Mouse (Mus musculus): ENCODE measurements at regions not wholly inside any gene's neighbourhood (a gene's known extent, or its start where the extent isn't known, plus 50 kb on each side); places are given as distances from the start of the nearest gene placed in this dataset.
A peak's percentile ranks its signal among the peaks of the same experiment; 100 is the strongest.
"Not testable (repeated sequence)": the region's sequence is repeated elsewhere in the genome, so short reads cannot be mapped to it uniquely, and the experiment has no call there.

GRCm38 (mm10) chr13:13888847-13889246 is 65.4 kb upstream of the B3galnt2 start:
- not testable (repeated sequence) for DNase-seq (ENCODE audit: extremely low read depth, low read depth, low spot score)

DNA sequence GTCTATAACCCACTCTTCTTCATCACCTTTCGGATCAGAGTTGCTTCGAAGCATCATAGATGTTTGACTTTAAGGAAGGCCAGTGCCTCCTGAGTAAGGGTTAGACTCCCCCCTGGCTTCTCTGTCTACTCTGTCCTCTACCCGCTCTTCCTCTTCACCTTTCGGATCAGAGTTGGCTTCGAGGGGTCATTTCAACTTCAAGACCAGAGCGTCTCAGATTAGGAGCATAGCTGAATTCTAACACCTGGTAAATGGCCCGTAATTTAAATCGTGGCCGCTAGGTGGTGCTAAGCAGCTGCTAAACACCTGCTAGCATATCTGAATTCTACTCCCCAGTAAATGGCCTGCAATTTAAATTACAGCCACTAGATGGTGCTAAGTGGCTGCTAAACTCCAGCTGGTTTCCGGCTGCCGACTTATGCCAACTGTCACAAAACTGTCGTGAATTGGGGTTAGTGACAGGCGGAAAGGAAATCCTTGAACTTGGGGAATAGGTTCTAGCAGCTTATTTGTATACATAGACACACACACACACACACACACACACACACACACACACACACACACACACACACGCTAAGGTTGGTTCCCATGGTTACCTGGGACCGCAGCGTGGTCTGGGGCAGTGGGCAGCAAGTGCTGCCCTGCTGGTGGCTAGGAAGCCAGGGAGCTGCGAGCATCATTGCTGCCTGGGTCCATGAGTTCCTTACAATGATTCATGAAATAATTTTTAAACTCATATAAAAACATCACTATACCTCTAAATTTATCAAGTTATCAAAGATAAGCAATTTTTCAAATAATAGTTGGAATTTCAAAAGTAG is 64.8 kb upstream of the B3galnt2 start:
- DNase-seq (ENCODE audit: extremely low read depth, low read depth, low spot score), result peak; percentile 78

- not testable (repeated sequence) for DNase-seq (ENCODE audit: extremely low read depth, low read depth, low spot score)
These were observed 52.1 kb upstream of the B3galnt2 start for GRCm38 (mm10) chr13:13902186-13902585.
